Mouse (Mus musculus) forebrain, postnatal 0 days (tissue): ENCODE data around the gene Taf6l. TPM values are rescaled to one million over a fixed set of nuclear protein-coding genes. Genes with fewer than 3 reads are reported as not detected.
A peak's percentile ranks its signal among the peaks of the same experiment; 100 is the strongest.

Source experiments
- ATAC-seq: fragments of 200-750 bp; cut with Nextera tagmentation; 2 replicates; pipeline ENCODE4 v1.8.0; 2017; ENCODE audit warnings: mild to moderate bottlenecking, moderate library complexity
- DNase-seq: peaks from one replicate; pipeline ENCODE4 v3.0.0-alpha.2; 2015
- H3K27ac ChIP-seq: fragments of 300-500 bp; sonication (generic); 2 replicates; pipeline ENCODE4 v1.5.1; 2014; ENCODE audit warnings: low read depth, mild to moderate bottlenecking, antibody characterized with exemption, low read length, moderate library complexity, mixed read lengths
- H3K27me3 ChIP-seq: fragments of 300-500 bp; sonication (generic); 2 replicates; pipeline ENCODE4 v1.6.1; 2014; ENCODE audit warnings: mild to moderate bottlenecking, low read length, mixed read lengths; ENCODE audit not compliant: insufficient read depth
- H3K36me3 ChIP-seq: fragments of 300-500 bp; sonication (generic); 2 replicates; pipeline ENCODE4 v1.6.1; 2014; ENCODE audit warnings: mild to moderate bottlenecking, moderate library complexity; ENCODE audit not compliant: insufficient read depth
- H3K4me1 ChIP-seq: fragments of 300-500 bp; sonication (generic); 2 replicates; pipeline ENCODE4 v1.6.1; 2014; ENCODE audit warnings: antibody characterized with exemption; ENCODE audit not compliant: insufficient read depth
- H3K4me2 ChIP-seq: fragments of 300-500 bp; sonication (generic); 2 replicates; pipeline ENCODE4 v1.6.1; 2014; ENCODE audit warnings: low read depth, mild to moderate bottlenecking, moderate library complexity
- H3K4me3 ChIP-seq: fragments of 300-500 bp; sonication (generic); 2 replicates; pipeline ENCODE4 v1.5.1; 2014; ENCODE audit warnings: low read depth, low read length, mixed read lengths
- H3K9ac ChIP-seq: fragments of 300-500 bp; sonication (generic); 2 replicates; pipeline ENCODE4 v1.6.1; 2014; ENCODE audit warnings: mild to moderate bottlenecking
- H3K9me3 ChIP-seq: fragments of 300-500 bp; sonication (generic); 2 replicates; pipeline ENCODE4 v1.6.1; 2016; ENCODE audit warnings: low read length
- CTCF ChIP-seq: sonication (generic); IDR thresholded peaks from 2 replicates; pipeline ENCODE4 v1.5.1; 2016; ENCODE audit warnings: antibody characterized with exemption, control low read depth, low read depth
- WGBS: fragments of 180-500 bp; shearing (Covaris S2); extraction: QIAGEN DNeasy Blood & Tissue Kit; methylation state at CpG from one replicate; pipeline ENCODE4 v1.1.7; 2014; 5-methylcytosine and 5-hydroxymethylcytosine counted together
- polyA plus RNA-seq: library from polyadenylated mRNA; unstranded; fragments of >200 nt; fragmentation: Nextera tagmentation; extraction: Ambion mirVana; gene quantifications from 2 replicates; pipeline ENCODE4 v1.2.1, GENCODE M21; 2015
- total RNA-seq: library from RNA; depleted of rRNA; stranded (reverse); fragments of >200 nt; gene quantifications from 2 replicates; pipeline ENCODE4 v1.2.3, GENCODE M21; 2014; rRNA removed

Taf6l gene
- 27.2 and 31.7 TPM in 2 replicates for total RNA-seq
- polyA plus RNA-seq = 25.1 and 25.2 TPM in 2 replicates

DNA sequence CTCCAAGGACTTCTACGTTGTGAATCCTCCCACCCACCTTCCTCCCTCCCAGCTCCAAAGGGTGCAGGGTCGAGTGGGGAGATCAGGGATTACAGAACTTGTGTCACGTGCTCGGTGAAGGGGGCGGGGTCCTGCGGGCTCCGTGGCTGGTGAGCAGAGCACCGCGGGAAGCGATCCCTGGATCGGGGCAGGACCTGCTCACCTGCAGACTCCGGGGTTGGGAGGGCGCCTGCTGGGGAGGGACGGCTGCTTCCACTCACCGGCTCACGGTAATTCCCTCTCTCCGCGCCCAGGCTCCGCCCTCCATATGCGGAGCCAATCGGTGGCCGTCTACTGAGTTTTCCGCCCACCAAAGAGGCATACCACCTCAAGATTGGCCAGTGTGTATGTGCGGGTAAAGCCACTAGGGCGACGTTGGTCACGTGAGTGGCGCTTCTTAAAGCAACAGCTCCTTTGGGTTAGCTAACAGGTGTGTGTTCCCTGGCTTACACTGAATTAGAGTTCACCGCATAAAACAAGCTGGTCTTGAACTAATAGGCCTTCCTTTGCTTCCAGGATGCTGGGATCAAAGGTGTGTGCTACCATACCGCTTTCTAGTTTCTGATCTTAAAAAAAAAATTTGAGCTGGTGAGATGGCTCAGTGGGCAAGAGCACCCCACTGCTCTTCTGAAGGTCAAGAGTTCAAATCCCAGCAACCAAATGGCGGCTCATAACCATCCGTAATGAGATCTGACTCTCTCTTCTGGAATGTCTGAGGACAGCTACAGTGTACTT lies at the start of gene Taf6l:
Gene Taf6l (minus strand): TSS at position 410 of the 774 bp plus-strand sequence.
- peaks cover 23% of the 10 kb centered on the region for H3K36me3 ChIP-seq
- peak; percentile 59 for TF ChIP-seq CTCF
- under 1% methylated on average over 32 of the region's 32 CpGs for WGBS
- peak; percentile 99 for ATAC-seq
- no peaks in the 10 kb centered on the region for H3K9me3 ChIP-seq
- H3K27me3 ChIP-seq = no peaks in the 10 kb centered on the region
- DNase-seq = peak; percentile 95
- H3K4me2 ChIP-seq = peak within 1 kb of the TSS; percentile 68
- 0 out of 2 replicates have a peak, but pooled peaks cover 4% of the 10 kb centered on the region for H3K4me1 ChIP-seq
- H3K27ac ChIP-seq = peak within 1 kb of the TSS; percentile 62
- H3K9ac ChIP-seq = peak within 1 kb of the TSS; percentile 53
- H3K4me3 ChIP-seq = peak within 1 kb of the TSS; percentile 54

GRCm38 (mm10) chr19:8832971-8833370 lies 46.8 kb upstream of the Taf6l start:
- Histone ChIP-seq H3K9me3 (no peaks in the 10 kb centered on the region), H3K36me3 (peaks cover 61% of the 10 kb centered on the region), H3K9ac (no peak overlapping the region), H3K27ac (no peak overlapping the region), H3K27me3 (no peaks in the 10 kb centered on the region), H3K4me1 (no peaks in the 10 kb centered on the region), H3K4me3 (no peak overlapping the region), H3K4me2 (no peak overlapping the region)
- DNase-seq (no peak), ATAC-seq (no peak)
- 91% methylated on average over 4 of the region's 4 CpGs for WGBS
- TF ChIP-seq CTCF = no peak

DNA sequence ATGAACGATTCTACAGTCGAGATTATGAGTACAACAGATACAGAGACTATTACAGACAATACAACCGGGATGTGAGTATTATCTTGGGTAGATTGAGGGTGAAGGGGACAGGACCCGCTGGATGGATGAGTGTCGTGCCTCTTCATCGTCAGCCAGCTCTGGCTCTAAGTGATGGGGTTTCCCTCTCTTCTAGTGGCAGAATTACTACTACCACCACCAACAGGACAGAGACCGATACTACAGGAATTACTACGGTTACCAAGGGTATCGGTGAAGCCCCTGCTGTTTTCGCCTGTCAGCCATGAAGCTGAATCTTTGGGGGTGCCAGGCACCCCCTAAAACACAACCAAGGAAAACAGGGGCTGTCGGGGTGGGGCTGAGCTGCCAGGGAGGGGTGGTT lies 45.0 kb upstream of the Taf6l start:
- no peak overlapping the region for H3K4me2 ChIP-seq
- WGBS = 73% methylated on average over 11 of the region's 11 CpGs
- H3K4me1 ChIP-seq = no peaks in the 10 kb centered on the region
- peak; percentile 66; the same call in 1 of the 2 replicates for ATAC-seq
- H3K27me3 ChIP-seq = no peaks in the 10 kb centered on the region
- TF ChIP-seq CTCF = peak; percentile 41
- H3K9me3 ChIP-seq = no peaks in the 10 kb centered on the region
- H3K27ac ChIP-seq = no peak overlapping the region
- no peak overlapping the region for H3K4me3 ChIP-seq
- DNase-seq = no peak
- no peak overlapping the region for H3K9ac ChIP-seq
- peaks cover 77% of the 10 kb centered on the region for H3K36me3 ChIP-seq

GRCm38 (mm10) chr19:8830664-8831063 lies 44.4 kb upstream of the Taf6l start:
- 69% methylated on average over 8 of the region's 8 CpGs for WGBS
- H3K9ac ChIP-seq = no peak overlapping the region
- no peak overlapping the region for H3K4me2 ChIP-seq
- no peak overlapping the region for H3K4me3 ChIP-seq
- DNase-seq = no peak
- no peaks in the 10 kb centered on the region for H3K9me3 ChIP-seq
- H3K27ac ChIP-seq = no peak overlapping the region
- peaks cover 81% of the 10 kb centered on the region for H3K36me3 ChIP-seq
- no peaks in the 10 kb centered on the region for H3K27me3 ChIP-seq
- TF ChIP-seq CTCF = no peak
- no peaks in the 10 kb centered on the region for H3K4me1 ChIP-seq
- ATAC-seq = peak; percentile 39; the same call in 1 of the 2 replicates

- WGBS = 85% methylated on average over 8 of the region's 8 CpGs
- Histone ChIP-seq H3K4me1 (no peaks in the 10 kb centered on the region), H3K4me2 (no peak within 1 kb of the TSS), H3K27me3 (no peaks in the 10 kb centered on the region), H3K27ac (no peak within 1 kb of the TSS), H3K36me3 (peaks cover 89% of the 10 kb centered on the region), H3K9me3 (no peaks in the 10 kb centered on the region), H3K4me3 (no peak within 1 kb of the TSS), H3K9ac (no peak within 1 kb of the TSS)
- no peak for DNase-seq
- no peak for ATAC-seq
- TF ChIP-seq CTCF = no peak
These were observed 43.4 kb upstream of the Taf6l start, which contains the start of gene AC129217.1 for GRCm38 (mm10) chr19:8829660-8830059. TSS of gene AC129217.1 (plus strand) at chr19:8829773.

- DNase-seq (no peak), ATAC-seq (no peak)
- Histone ChIP-seq H3K27me3 (no peaks in the 10 kb centered on the region), H3K4me1 (peaks cover 20% of the 10 kb centered on the region), H3K9me3 (no peaks in the 10 kb centered on the region), H3K27ac (no peak overlapping the region), H3K36me3 (peaks cover 40% of the 10 kb centered on the region), H3K9ac (peak overlapping the region; percentile 28), H3K4me2 (peak overlapping the region; percentile 88), H3K4me3 (peak overlapping the region; percentile 97)
- 71% methylated on average over 8 of the region's 8 CpGs for WGBS
- TF ChIP-seq CTCF = no peak
These were observed 36.5 kb upstream of the Taf6l start for GRCm38 (mm10) chr19:8822696-8823095.

DNA sequence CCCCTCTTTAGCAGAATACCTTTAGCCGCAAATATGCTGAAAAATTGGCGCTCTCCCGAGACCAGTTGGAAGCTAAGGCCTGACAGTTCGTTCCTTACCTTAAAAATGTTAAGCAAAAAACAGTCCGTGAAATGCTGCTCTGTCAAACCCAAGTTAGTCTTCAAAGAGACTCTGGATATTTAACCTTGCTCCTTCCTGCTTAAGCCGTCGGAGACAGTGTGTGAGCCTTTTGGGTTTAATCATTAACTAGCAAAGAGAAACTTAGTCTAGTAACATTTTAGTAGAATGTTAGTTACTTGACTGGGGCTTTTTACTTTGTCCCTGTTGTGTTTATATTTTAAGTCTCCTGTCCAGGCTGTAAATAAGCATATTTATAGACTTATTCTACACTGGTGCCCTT lies 34.9 kb upstream of the Taf6l start:
- no peaks in the 10 kb centered on the region for H3K27me3 ChIP-seq
- no peaks in the 10 kb centered on the region for H3K9me3 ChIP-seq
- ATAC-seq (no peak), DNase-seq (no peak)
- peaks cover 26% of the 10 kb centered on the region for H3K36me3 ChIP-seq
- H3K4me1 ChIP-seq = peaks cover 32% of the 10 kb centered on the region
- H3K4me3 ChIP-seq = peak overlapping the region; percentile 97
- H3K4me2 ChIP-seq = peak overlapping the region; percentile 88
- TF ChIP-seq CTCF = no peak
- under 1% methylated on average over 7 of the region's 7 CpGs for WGBS
- H3K9ac ChIP-seq = peak overlapping the region; percentile 96
- H3K27ac ChIP-seq = no peak overlapping the region
